Mouse (Mus musculus) embryo, embryonic 10 days (tissue): Measurements from ENCODE around the gene Ece1.
"Not testable (repeated sequence)": the region's sequence is repeated elsewhere in the genome, so short reads cannot be mapped to it uniquely, and the experiment has no call there.

ENCODE experiments used
- DNase-seq: peaks from one replicate; pipeline ENCODE4 v3.0.0-alpha.2; 2015; ENCODE audit warnings: low spot score

Gene Ece1

DNA sequence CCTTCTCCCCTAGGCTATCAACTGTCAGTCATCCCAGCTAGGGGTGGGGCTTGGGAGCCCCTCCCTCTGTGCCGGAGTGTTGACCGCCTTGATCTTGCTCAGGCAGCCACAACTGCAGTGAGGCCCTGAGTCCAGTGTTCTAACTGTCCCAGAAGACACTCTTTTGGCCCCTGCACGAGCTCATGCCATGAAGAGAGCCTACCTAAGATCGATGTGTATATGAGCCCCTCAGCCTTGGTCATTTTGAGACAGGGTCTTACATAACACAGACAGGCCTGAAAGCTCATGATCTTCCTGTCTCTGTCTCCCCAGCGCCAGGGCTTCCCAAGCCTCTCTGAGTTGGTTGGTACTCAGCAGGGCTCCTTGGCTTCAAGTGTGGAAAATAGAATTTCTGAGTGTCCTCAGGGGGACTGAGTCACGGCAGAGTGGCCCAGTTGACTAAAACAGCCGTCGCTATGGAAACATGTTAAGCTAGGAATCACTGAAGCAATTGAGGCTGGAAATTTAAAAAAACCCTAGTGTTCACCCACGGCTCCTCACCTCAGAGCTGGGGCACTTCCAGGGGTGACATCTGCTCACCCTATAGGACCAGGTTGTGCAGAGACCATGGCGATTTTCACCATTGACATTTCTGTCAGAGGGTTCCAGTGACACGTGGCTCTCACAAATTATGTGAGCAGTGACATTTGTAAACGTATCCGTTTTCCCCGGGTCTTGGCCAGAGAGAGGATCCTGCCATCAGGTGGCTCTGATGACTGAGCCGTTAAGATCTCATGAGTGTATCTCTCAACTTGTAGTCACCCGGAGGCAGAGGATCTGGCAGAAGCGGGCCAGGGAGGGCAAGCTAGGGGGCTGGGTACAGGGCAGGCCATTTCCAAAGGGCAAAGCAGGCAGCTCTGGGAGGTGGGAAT, 80.1 kb downstream of the Ece1 start:
- no peak for DNase-seq

DNA sequence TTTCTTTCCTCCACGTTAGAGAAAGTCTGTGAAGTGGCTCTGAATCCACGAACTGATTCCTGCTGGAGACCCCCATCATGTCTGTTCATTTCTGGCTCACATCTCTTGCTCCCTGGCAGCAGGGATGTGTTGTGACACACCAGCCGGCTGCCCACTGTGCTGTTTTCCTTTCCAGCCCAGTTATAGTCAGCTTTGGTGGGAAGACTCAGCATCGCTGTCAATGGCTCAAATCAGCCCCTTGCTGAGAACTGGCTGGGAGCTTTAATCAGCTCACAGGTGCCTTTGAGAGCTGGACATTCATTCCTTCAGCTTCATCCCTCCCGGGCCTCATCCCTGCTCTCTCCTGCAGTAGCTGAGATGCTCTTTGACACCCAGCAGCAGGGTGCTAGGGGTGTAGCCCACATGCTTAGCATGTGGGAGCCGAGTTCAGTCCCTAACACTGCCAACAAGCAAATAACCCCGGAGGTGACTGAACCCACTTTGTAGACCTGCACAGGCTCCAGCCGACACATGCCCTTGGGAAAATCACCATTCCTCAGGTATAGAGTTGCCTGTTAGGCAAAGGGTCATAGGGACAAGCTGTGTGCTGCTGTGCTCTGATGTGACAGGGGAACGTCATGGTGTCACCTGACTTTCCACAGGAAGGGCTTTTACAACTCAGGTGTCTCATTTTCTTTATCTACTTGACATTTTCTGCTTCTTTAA, 80.9 kb downstream of the Ece1 start:
- DNase-seq = no peak

DNA sequence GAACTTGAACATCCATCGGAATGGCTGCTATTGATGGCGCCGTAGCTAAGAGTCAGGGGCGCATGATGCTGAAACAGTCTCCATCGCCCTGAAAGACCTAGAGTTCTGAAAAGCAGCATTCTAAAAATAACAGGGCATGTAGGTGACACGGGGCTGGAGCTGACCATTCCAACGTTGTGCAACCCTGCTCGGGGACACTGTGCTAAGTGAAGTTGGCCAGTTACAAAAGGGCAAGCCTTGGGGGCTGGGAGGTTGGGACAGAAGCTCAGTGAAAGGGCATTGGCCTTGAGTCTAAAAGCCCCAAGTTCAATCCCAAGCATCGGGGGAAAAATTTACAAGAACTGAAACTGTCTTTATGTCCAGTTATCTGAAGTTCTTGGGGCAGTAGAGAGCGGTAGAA, 81.5 kb downstream of the Ece1 start:
- no peak for DNase-seq

- no peak for DNase-seq
These were observed 83.3 kb downstream of the Ece1 start for GRCm38 (mm10) chr4:137945376-137945775.

GRCm38 (mm10) chr4:137946419-137946818, 84.4 kb downstream of the Ece1 start:
- no peak for DNase-seq

DNA sequence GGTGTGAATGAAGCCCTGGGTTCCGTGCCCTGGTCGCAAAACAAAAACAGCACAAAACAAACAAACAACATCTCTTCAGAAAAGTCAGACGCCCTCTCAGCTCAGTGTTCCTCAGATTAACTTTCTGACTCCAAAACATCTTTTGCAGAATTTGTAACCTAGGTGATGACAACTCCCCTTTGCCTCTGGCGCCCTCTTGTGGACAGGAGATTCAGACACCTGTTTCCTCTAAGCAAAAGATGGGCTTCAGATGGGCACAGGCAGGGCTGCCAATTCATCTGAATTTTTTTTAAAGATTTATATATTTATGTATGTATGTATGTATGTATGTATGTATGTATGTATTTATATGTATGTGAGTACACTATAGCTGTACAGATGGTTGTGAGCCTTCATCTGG, 90.8 kb downstream of the Ece1 start:
- DNase-seq = peak; percentile 91

DNA sequence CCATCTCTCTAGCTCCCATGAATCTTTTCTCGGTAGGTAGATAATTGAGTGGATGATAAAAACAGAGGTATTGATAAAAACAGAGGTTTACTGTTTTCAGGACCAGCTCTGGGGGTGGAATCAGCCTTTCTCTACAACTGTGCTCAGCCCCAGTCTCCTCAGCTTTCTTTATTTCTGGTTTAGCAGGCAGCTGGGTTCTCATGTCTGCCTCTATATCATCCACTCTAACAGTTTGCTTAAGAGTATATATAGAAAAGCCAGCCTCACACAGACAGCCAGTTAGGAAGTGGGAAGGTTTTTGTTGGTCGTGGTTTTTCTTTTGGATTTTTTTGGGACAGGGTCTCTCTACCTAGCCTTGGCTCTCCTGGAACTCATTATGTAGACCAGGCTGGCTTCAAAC, 92.1 kb downstream of the Ece1 start:
- DNase-seq = no peak

GRCm38 (mm10) chr4:137954926-137955396, 92.9 kb downstream of the Ece1 start:
- no peak for DNase-seq

GRCm38 (mm10) chr4:137956260-137956659, 94.2 kb downstream of the Ece1 start:
- no peak for DNase-seq

DNA sequence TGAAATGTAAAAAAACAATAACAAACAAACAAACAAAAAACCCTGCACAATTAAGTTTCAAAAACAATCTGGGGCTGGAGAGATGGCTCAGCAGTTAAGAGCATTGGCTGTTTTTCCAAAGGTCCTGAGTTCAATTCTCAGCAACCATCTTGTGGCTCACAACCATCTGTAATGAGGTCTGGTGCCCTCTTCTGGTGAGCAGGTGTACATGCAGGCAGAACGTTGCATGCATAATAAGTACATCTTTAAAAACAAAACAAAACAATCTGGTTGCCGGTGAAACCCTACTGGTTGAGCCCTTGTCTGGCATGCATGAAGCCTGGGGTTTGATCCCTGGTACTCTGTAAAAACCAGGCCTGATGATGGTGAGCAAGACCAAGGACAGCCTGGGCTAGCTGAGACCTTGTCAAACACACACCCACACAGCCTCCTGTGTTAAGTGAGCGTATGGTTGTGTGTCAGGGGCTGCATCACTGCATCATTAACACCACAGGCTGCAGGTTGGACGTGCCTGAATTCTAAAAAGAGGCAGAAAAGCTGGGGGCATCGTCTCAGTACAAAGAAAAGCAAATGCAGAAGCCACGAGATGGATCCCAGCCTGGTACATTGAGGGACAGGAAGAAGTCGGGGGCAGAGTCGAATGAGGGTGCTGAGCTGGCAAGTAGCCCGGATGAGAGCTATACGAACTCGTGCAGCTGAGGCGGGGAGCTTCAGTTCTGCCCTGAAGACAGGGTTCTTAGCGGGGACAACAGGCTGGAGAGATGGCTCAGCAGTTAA, 98.0 kb downstream of the Ece1 start:
- no peak for DNase-seq

DNA sequence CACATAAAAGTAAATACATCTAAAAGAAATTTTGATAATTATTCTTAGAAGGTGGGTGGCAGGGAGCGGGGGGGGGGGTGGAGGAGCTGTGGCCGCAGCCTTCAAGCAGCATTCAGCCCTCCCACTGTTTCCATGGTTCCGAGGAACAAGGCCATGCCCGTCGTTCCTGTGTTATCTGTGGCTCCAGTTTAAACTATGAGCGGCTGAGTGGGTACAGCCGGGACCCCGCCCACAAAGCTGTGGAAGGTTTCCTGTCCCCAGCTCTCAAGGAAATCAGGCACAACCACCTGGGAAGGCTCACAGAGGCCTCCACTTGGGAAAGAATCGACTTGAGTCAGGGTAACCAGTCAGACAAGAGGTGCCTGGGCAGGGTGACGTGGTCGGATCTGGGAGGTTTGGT, 98.7 kb downstream of the Ece1 start:
- no peak for DNase-seq

GRCm38 (mm10) chr4:137962643-137963350, 100.8 kb downstream of the Ece1 start:
- DNase-seq = no peak

DNA sequence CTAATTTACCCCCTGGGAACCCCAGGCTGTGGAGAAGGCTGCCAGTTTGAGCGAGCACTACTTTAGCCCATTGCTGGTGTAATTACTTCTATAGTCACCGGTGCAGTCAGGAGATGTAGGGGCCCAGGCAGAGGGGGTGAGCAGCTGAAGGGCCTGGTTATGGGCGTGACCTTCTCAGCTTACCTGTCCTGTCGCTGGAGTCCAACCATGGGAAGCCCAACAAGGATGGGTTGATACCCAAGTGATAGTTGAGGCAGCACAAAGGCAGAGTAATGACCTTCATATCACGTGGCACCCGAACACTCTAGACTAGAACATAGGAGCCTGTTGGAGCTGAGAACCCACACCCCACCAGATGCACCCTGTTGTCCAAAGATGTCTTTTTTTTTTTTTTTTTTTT, 101.4 kb downstream of the Ece1 start:
- no peak for DNase-seq

DNA sequence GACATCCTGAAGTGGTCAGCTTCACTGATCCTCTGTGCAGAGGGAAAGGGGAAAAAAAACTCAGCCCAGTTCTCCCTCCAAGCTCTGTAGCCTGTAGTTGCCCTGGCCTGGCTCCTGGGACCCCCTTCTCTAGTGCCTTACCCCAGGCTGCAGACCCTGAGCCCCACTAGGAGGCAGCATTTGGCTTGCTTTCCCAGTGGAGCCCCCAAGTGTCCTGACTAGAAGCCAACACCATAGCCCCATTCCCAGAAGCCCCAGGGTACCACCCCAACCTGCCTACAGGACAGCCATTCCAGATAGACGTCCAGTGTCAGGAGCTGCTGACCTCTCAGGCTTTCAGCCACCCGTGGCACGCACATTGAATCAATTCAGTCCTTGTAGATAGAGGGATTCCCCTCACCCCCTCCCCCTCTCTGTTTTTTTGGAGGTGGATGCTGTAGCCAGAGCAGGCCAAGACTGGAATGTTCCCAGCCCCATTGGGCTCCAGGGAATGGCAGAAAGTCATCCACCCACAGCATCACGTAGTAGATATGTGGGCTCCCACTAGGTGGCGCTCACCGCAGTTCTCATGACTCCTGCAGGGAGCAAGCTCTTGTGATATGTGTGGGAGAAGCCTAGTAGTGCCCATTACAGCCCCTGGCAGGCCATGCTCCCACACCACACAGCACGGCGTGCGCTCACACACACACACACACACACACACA, 102.0 kb downstream of the Ece1 start:
- peak; percentile 85 for DNase-seq

- no peak for DNase-seq
These were observed 102.5 kb downstream of the Ece1 start for GRCm38 (mm10) chr4:137964585-137964930.

DNA sequence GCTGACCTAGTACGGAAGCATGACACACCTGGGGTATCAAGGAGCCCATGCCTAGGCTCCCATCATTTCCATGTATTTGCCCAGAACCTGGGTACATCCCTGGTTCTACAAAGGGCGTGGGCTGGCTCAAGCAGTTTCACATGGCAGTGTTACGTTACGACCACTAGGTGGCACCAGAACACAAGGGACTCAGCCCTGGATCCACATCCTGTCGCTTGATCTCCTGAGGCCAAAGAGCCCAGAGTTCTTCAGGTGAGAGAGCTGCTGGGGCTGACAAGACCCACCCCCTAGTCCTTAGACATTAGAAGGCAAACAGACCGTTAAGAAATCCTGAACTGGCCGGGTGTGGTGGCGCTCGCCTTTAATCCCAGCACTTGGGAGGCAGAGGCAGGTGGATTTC, 106.2 kb downstream of the Ece1 start:
- peak; percentile 94 for DNase-seq

DNA sequence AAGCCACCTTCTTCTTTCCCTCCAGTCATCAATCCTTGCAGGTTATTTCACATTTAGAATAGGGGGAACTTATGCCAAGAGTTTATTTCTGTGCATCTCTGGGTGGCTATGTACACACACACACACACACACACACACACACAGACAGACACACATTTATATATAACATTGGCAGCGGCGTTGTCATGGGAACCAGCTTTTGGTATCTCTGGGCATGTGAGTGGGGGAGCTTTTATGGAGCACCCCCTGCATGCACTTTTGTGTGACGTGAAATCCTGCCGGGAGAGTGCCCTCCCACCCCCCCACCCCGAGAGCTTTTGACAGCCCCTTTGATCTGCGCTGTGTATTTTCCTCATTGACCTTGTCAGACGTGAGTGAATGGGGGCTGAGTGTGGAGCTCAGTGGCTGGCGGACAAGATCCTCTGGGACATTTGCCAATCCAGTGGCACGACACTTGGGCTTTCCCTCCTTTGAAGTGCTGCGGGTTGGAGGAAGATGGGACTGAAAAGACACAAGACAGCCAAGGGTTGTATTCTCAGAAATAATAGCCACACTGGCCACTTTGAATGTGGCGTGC, 108.7 kb downstream of the Ece1 start:
- DNase-seq = not testable (repeated sequence)

DNA sequence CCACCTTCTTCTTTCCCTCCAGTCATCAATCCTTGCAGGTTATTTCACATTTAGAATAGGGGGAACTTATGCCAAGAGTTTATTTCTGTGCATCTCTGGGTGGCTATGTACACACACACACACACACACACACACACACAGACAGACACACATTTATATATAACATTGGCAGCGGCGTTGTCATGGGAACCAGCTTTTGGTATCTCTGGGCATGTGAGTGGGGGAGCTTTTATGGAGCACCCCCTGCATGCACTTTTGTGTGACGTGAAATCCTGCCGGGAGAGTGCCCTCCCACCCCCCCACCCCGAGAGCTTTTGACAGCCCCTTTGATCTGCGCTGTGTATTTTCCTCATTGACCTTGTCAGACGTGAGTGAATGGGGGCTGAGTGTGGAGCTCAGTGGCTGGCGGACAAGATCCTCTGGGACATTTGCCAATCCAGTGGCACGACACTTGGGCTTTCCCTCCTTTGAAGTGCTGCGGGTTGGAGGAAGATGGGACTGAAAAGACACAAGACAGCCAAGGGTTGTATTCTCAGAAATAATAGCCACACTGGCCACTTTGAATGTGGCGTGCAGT, 112.9 kb downstream of the Ece1 start:
- DNase-seq = not testable (repeated sequence)

DNA sequence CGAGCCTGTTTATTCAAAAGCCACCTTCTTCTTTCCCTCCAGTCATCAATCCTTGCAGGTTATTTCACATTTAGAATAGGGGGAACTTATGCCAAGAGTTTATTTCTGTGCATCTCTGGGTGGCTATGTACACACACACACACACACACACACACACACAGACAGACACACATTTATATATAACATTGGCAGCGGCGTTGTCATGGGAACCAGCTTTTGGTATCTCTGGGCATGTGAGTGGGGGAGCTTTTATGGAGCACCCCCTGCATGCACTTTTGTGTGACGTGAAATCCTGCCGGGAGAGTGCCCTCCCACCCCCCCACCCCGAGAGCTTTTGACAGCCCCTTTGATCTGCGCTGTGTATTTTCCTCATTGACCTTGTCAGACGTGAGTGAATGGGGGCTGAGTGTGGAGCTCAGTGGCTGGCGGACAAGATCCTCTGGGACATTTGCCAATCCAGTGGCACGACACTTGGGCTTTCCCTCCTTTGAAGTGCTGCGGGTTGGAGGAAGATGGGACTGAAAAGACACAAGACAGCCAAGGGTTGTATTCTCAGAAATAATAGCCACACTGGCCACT, 117.1 kb downstream of the Ece1 start:
- DNase-seq = not testable (repeated sequence)

DNA sequence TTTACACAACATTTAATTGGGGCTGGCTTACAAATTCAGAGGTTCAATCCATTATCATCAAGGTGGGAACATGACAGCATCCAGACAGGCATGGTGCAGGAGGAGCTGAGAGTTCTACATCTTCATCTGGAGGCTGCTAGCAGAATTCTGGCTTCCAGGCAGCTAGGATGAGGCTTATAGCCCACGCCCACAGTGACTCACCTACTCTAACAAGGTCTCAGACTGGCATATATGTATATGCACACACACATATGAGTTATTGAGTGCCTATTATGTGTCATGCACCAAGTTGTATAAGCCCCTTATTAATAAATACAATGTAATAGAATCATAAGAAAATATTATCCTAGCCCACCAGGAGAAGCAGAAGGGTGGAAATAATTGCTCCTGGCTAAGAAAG, 120.8 kb downstream of the Ece1 start:
- DNase-seq = no peak
